Mouse (Mus musculus) neural tube, embryonic 14.5 days (tissue): ENCODE measurements at regions not wholly inside any gene's neighbourhood (a gene's known extent, or its start where the extent isn't known, plus 50 kb on each side); places are given as distances from the start of the nearest gene placed in this dataset.

Experiments used
- ATAC-seq: fragments of 200-750 bp; cut with Nextera tagmentation; 2 replicates; pipeline ENCODE4 v1.8.0; 2017; ENCODE audit warnings: low read depth, mild to moderate bottlenecking, moderate TSS enrichment, moderate library complexity
- H3K27ac ChIP-seq: fragments of 300-500 bp; sonication (generic); 2 replicates; pipeline ENCODE4 v1.5.1; 2014; ENCODE audit warnings: low read depth, mild to moderate bottlenecking, control low read depth, low read length, moderate library complexity, mixed read lengths
- H3K27me3 ChIP-seq: fragments of 300-500 bp; sonication (generic); 2 replicates; pipeline ENCODE4 v1.6.1; 2014; ENCODE audit warnings: low read length; ENCODE audit not compliant: control insufficient read depth, insufficient read depth
- H3K36me3 ChIP-seq: fragments of 300-500 bp; sonication (generic); 2 replicates; pipeline ENCODE4 v1.6.1; 2014; ENCODE audit warnings: low read length, mixed read lengths; ENCODE audit not compliant: control insufficient read depth, insufficient read depth
- H3K4me1 ChIP-seq: fragments of 300-500 bp; sonication (generic); 2 replicates; pipeline ENCODE4 v1.6.1; 2014; ENCODE audit warnings: low read length; ENCODE audit not compliant: control insufficient read depth, insufficient read depth
- H3K4me2 ChIP-seq: fragments of 300-500 bp; sonication (generic); 2 replicates; pipeline ENCODE4 v1.6.1; 2014; ENCODE audit warnings: mild to moderate bottlenecking, low read depth, low read length, control low read depth
- H3K4me3 ChIP-seq: fragments of 300-500 bp; sonication (generic); 2 replicates; pipeline ENCODE4 v1.5.1; 2014; ENCODE audit warnings: low read depth, low read length, control low read depth, mixed read lengths
- H3K9ac ChIP-seq: fragments of 300-500 bp; sonication (generic); replicated peaks from 2 replicates; pipeline ENCODE4 v1.6.1; 2014; ENCODE audit warnings: low read depth, mild to moderate bottlenecking, control low read depth, low read length, mixed read lengths
- H3K9me3 ChIP-seq: fragments of 300-500 bp; sonication (generic); 2 replicates; pipeline ENCODE4 v1.6.1; 2016; ENCODE audit warnings: low read length; ENCODE audit not compliant: control insufficient read depth
- WGBS: fragments of 180-500 bp; shearing (Covaris S2); extraction: QIAGEN DNeasy Blood & Tissue Kit; methylation state at CpG from one replicate; pipeline ENCODE4 v1.1.7; 2014; 5-methylcytosine and 5-hydroxymethylcytosine counted together

DNA sequence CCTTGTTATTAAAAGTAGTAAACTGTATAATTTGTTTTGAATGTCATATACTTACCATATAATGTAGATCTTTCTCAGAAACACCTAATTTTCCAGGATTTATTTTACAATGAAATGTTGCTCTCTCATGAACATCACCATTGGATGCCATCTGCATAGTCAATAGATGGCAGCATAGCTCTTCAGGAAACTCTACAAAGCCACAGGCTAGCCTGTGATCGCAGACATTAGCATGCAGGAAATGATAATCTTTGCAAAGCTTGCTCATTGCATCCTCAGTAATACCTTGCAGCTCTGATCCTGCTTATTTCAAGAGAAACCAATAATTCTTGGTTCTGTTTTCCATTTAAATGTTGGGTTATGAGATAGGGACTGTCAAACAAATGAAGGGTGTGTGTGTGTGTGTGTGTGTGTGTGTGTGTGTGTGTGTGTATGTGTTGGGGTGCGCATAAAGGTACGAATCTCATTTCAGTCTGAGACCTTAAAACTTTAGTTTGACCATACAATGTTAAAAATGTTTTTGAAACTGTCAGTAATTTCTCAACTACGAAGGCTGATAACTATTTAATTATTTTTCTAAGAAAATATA lies 1595.1 kb upstream of the Pcdh10 start:
- Histone ChIP-seq H3K4me2 (no peak overlapping the region), H3K27me3 (no peaks in the 10 kb centered on the region), H3K36me3 (no peaks in the 10 kb centered on the region), H3K9ac (no peak overlapping the region), H3K27ac (no peak overlapping the region), H3K9me3 (no peaks in the 10 kb centered on the region), H3K4me3 (no peak overlapping the region), H3K4me1 (no peaks in the 10 kb centered on the region)
- 81% methylated on average over 4 of the region's 4 CpGs for WGBS
- peak; percentile 87 for ATAC-seq

DNA sequence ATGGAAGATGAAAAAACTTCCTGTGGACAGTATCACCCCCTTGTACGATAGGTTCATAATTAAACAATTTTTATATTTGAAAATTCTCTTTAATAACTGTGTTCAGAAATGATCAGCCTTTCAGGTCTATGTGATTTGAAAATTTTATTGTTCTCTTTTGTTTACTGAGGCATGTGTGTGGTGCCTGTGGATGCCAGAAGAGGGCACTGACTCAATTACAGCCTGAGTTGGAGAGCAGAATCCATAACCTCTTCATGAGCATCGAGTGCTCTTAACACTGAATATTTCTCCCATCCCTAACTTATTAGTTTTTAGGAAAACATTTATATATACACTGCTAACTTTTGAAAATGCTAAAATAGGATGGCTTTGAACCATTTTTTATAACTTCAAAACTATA lies 1594.0 kb upstream of the Pcdh10 start:
- 85% methylated on average over 2 of the region's 2 CpGs for WGBS

More for the DNA sequence above, 1594.0 kb upstream of the Pcdh10 start:
- H3K4me3 ChIP-seq = no peak overlapping the region
- H3K4me1 ChIP-seq = no peaks in the 10 kb centered on the region
- H3K9me3 ChIP-seq = no peaks in the 10 kb centered on the region
- no peak overlapping the region for H3K27ac ChIP-seq
- no peaks in the 10 kb centered on the region for H3K27me3 ChIP-seq
- no peaks in the 10 kb centered on the region for H3K36me3 ChIP-seq
- H3K9ac ChIP-seq = no peak overlapping the region
- no peak for ATAC-seq
- H3K4me2 ChIP-seq = no peak overlapping the region
